Mouse (Mus musculus) CH12.LX (cell line): ENCODE measurements around the gene Rtn4rl1.

Experiments used
- CHD2 ChIP-seq: IDR thresholded peaks from 2 replicates; pipeline ENCODE4 v1.6.1; 2011; ENCODE audit warnings: low read length, improper control_type of control experiment
- CTCF ChIP-seq, 2 experiments: IDR thresholded peaks in 1 of 2; conservative IDR thresholded peaks in 1 of 2; 2 replicates each; pipeline ENCODE4 v1.5.1; 2011 to 2012; ENCODE audit warnings: low read depth in 2 of 2, low read length in 2 of 2, improper control_type of control experiment in 1 of 2, inconsistent platforms in 1 of 2, mild to moderate bottlenecking in 1 of 2, moderate library complexity in 1 of 2
- MAFK ChIP-seq: IDR thresholded peaks from 2 replicates; pipeline ENCODE4 v1.6.1; 2011; ENCODE audit warnings: low read length, improper control_type of control experiment; ENCODE audit not compliant: insufficient replicate concordance
- POLR2A ChIP-seq: IDR thresholded peaks from 2 replicates; pipeline ENCODE4 v1.6.1; 2011; ENCODE audit warnings: low read depth, mild to moderate bottlenecking, improper control_type of control experiment, low read length
- ZC3H11A ChIP-seq: IDR thresholded peaks from 2 replicates; pipeline ENCODE4 v1.6.1; 2012; ENCODE audit warnings: low read depth, mild to moderate bottlenecking, inconsistent platforms, low read length, improper control_type of control experiment
- ZKSCAN1 ChIP-seq: IDR thresholded peaks from 2 replicates; pipeline ENCODE4 v1.6.1; 2012; ENCODE audit warnings: low read depth, inconsistent platforms, low read length, improper control_type of control experiment, borderline replicate concordance
- ZNF384 ChIP-seq: IDR thresholded peaks from 2 replicates; pipeline ENCODE4 v1.6.1; 2012; ENCODE audit warnings: low read depth, low read length, improper control_type of control experiment, inconsistent platforms

DNA sequence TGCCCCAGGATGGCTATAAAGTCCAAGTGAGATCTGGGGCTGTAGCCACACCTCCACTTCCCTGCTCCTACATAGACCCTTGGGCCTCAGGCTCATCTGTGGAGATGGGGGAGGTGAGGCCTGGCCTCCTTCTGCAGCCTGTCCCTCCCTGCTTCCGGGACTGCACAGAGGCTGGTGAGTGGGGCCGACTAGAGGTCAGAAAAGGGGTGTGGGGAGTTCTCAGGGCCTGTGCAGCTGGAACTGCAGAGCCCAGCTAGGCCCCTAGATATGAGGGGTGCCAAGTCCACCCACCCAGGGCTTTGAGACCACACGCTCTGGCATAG is 45.8 kb upstream of the Rtn4rl1 start:
- no peak for TF ChIP-seq POLR2A
- no peak for TF ChIP-seq CTCF (conservative IDR thresholded peaks at IDR 0.05 in 1 of 2, IDR thresholded peaks at IDR 0.05 in 1 of 2; ENCODE audit: low read depth in 2 of 2, low read length in 2 of 2)
- TF ChIP-seq ZKSCAN1: no peak
- no peak for TF ChIP-seq MAFK
- no peak for TF ChIP-seq ZC3H11A
- TF ChIP-seq ZNF384: no peak
- TF ChIP-seq CHD2: no peak
